Mouse (Mus musculus) adrenal gland, adult 8-10 months (tissue): Measurements from ENCODE around the gene Ngef. TPM values are rescaled to one million over a fixed set of nuclear protein-coding genes. Genes with fewer than 3 reads are reported as not detected.
"Not testable (repeated sequence)": the region's sequence is repeated elsewhere in the genome, so short reads cannot be mapped to it uniquely, and the experiment has no call there.

ENCODE experiments used
- DNase-seq: peaks from one replicate; pipeline ENCODE4 v3.0.0; 2022
- total RNA-seq, 4 experiments: library from RNA; stranded (reverse); gene quantifications; 2 replicates each; pipeline ENCODE4 v1.2.4; 2022

Gene Ngef
- total RNA-seq, 4 experiments from 2014 or later = 0.20 to 0.95 (median 0.52) TPM

DNA sequence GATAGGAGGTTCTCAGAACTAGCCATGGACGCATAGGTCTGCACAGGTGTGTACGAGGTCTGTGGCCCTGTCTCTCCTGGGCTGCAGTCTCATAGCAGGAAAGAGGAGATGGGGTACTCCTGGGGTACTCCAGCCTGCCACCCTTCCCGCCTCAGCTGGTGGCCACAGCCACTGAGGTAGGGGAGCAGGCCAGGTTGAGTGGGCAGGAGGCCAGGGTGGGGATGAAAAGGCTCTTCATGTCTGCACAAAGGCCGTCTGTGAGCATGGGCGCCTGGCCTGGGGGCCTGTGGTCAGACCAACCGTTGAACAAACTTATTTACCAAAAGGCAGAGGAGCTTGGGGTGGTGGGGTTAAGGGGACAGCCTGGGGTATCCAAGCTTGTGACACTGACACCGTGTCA lies 101.8 kb downstream of the Ngef start:
- DNase-seq = no peak

DNA sequence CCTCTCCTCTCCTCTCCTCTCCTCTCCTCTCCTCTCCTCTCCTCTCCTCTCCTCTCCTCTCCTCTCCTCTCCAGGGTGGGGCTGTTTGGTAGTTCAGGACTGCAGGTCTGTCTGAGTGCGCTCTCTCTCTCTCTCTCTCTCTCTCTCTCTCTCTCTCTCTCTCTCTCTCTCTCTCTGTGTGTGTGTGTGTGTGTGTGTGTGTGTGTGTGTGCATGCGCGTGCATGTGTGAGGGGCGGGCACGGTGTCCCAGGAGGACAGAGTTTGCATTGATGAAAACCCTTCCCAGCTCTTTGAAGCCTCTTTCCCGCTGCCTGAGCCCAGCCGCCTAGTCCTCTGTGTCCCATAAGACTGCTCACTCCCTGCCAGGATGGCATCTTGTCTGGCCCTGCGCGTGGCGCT lies 103.7 kb downstream of the Ngef start, which contains the start of gene Snorc:
TSS of gene Snorc (plus strand) at position 301 of the 400 bp plus-strand sequence.
- DNase-seq = not testable (repeated sequence)

DNA sequence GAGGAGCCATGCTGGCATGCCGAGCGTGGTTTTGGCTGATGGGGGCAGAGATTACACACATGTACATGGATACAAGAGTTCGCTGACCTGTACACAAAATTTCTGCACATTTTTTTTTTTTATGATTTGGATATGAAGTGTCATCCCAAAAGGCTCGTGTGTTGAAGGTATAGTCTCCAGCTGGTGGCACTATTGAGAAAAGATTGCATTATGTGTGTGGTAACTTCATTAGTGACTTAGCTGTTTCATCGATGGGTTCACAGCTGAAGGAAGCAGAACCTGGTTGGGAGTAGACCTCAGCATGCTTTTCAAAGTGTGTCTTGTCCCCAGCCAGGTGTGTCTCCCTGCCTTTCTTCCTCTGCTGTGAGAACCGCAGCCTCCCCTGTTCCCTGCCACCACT lies 105.3 kb downstream of the Ngef start:
- DNase-seq = no peak

DNA sequence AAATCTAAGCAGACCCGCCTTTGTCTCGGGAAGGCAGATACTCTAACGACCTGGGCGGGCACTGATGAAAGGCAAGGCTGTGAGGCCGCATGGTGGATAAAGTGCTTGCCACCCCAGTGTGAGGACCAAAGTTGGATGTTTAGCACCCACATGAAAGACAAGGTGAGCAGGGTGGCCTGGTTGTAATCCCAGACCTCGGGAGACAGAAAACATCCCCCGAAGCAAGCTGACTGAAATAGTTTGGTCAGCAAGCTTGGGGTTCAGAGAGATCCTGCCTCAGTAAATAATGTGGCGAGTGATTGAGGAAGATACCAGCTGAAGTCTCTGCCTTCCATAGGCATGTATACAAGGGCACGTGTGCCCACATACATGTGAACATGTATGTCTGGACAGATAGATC lies 106.2 kb downstream of the Ngef start:
- no peak for DNase-seq

DNA sequence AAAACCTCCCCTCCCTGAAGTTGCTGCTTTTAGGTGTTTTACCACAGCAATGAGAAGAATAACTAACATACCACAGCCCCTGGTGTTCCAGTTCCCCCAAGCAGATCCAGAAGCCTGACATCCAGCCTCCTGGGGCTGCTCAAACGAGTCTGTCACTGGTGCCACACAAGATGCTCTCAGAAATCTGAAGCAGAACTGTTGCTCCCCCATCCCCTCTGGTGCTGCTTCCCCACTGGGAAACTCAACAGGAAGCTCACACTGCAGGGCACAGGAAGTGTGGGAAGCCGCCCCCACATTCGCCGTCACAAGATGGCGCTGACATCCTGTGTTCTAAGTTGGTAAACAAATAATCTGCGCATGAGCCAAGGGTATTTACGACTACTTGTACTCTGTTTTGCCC lies 113.8 kb downstream of the Ngef start:
- DNase-seq = not testable (repeated sequence)

DNA sequence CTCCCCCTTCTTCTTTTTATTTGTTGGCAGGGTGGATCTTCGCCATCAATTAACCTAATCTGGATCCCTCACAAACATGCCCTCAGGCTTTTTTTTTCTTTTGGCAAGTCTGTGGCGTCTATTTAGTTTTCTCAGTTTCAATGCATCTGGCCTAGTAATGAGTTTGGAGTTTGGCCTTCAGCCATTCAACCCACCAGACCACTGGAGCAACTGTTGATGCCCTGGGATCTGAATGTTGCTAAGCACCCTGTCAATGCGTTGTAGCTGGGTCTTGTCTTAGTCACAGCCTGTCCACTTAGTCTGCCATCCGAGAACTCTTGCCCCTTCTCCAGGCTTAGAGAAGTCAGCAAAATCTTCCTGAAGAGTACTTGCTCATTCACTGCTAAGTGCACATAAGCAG lies 115.6 kb downstream of the Ngef start:
- DNase-seq = no peak

DNA sequence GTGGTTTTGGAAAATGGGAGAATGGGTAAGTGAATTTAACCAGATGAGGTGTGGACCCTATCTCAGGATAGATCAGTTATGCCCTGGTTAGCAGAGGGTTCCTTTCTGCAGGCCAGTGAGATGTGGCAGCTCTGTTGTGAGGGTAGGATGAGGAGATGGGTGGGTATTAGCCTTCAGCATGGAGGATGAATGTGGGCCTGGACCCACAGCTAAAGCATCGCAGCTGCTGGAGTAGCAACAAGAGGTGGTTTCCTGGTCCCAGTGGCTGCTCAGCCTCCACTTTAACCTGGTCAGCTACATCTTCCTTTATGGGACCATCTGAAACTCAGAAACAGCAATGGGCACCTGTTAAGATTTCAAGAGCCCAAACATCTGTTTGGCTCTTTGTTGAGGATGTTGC lies 117.2 kb downstream of the Ngef start:
- no peak for DNase-seq

DNA sequence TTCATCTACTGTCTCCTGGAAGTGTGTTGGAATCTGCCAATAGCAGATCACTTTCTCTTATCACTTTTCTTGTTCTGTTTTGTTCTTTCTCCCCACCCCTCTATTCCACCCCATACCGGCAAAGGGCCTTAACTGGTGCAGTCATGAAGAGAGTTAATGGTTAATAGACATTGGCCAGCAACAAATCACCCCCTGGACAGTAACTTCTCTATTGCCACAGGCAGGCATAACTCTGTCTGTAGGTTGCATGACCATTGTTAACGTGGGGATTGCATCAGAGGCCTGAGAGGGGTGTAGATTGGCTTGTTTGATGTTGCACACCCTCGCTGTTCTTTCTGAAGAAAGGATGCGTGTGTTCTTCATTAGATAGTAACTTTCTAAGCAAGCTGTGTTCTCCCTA lies 124.2 kb downstream of the Ngef start:
- DNase-seq = no peak

DNA sequence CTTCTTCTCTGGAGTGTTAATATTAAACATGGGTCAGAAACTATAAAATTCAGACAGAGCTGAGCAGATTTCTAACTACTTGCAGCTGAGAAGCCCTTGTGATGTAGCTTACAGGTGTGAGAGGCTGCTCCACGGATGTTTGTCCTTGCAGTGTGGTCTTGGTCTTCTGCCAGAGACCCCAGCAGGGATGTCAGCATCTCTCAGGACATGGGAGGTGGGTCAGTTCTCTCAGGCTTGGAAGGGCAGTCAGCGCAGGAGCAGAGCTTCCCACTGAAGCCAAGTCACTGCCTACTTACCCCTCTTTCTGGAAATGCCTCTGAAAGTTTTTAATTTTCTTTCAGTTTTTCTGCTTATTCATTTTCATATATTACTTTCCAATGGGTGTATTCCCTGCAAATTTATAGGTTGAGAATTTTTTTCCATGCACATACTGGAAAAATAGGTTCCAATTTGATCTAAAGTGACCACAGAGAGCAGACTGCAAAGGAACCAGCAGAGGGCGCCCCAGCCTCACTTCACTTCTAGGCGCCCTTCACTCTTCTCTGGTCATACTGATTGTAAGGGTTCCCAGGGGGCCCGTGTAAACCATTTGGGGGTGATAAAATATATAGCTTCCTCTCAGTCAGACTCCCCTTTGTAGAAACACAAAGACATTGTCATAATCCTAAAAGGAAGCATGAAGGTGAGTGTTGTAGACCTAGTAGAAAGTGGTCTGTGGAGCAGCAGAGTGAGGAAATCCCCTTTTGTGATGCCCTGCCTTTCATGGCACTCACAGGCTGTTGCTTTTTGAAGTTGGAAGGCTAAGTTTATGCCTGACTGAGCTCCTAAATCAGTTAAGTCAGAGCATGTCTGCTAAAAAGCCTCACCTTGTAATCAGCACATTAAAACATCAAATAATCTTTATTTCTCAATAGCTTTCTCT lies 126.2 kb downstream of the Ngef start:
- no peak for DNase-seq

DNA sequence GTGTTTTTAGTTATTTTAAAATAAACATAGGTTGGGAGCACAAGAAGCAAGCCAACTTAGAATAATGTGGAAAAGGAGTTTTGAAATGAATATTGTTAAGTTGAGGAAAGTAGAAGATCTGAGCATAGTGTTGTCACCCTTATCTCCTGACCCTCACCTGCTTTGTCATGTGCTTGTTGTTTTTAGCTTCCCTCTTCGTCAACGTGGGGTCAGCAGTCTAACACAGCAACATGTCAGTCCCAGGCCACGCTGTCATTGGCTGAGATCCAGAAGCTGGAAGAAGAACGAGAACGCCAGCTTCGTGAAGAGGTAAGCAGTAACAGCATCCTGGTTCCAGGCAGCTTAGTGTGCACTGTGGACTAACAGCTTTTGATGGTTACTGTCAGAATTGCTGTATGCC lies 137.1 kb downstream of the Ngef start:
- no peak for DNase-seq

DNA sequence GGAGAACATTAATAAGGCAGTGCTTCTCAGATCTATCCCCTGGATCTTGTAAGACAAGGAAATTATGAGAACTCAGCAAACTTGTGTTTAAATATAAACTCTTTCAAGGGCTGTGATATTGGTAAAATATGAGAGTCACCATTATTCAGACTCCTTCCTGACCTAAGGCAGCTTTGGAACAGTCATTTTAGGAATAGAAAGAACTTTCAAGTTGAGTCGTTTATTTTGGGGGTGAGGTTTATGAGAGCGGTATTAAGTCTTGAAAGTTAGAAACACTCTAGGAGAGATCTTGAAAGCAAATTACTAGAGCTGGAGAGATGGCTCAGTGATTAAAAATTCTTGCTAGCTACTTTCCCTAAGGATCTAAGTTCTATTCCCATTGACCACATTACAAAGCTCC lies 138.5 kb downstream of the Ngef start:
- DNase-seq = no peak

Other genes with a start within 250 kb of the Ngef start
- 100 to 1,000 TPM in 2 of 4 experiments, 10 to 100 TPM in 2; 87.7 to 132 (median 106) TPM for gene Gigyf2, start 246.9 kb downstream of the Ngef start, total RNA-seq
- under 1 TPM in 1 of 4 experiments, not detected in 3; 0.38 TPM for gene Kcnj13, start 179.1 kb downstream of the Ngef start, total RNA-seq
- not detected for gene Snorc, start 103.6 kb downstream of the Ngef start, total RNA-seq
- not detected for gene Neu2, start 64.0 kb downstream of the Ngef start, total RNA-seq
- 10 to 100 TPM; 16.8 to 37.9 (median 21.4) TPM for gene Inpp5d, start 46.4 kb upstream of the Ngef start, total RNA-seq
- 10 to 100 TPM; 30.1 to 46.9 (median 34.6) TPM for gene Atg16l1, start 182.0 kb upstream of the Ngef start, total RNA-seq
- gene Sag, start 229.8 kb upstream of the Ngef start, total RNA-seq = 1 to 10 TPM; 2.6 to 4.7 (median 2.9) TPM